ENCODE assay signal across 12 mouse cellular contexts in the genomic region with DNA sequence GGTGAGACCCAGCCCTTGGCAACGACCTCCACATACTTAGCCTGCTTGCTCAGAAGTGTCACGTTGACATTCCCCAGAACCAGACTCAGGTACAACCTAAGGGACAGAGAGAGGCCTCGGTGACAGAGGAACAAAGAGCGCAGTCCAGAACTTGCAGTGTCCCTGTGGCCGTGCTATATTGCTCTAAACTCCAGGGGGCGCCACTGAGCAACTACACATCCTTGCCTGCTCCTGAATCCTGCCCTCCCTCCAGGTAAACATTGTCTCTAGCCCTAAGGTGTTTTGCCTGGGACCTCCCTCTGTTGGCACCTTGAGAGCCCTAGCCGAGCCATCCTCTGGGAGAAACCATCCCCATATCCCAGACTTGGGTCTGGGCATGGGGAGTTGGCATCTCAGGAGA. TPM values are rescaled to one million over a fixed set of nuclear protein-coding genes. Genes with fewer than 3 reads are reported as not detected.
DNase-seq lines count a peak whose midpoint lies in the region; ATAC-seq and TF ChIP-seq lines count a peak whose summit lies in the region.
"Had no signal": no experiment of that assay in that cellular context is flagged by ENCODE, and none has a peak within 500 bp of the region (broad histone marks: within the 10 kb centered on the region; RNA-seq: fewer than 3 reads in every experiment).

No protein-coding gene starts in this region.

- DNase-seq in cerebellum, adult 2 months: no peak
- DNase-seq in cerebellum, postnatal 10 days: no peak
- DNase-seq in liver, embryonic 14.5 days (ENCODE audit: low read depth in 3 of 3, low spot score in 3 of 3): no peak
- DNase-seq in liver (no peak), ZHBTc4 (ENCODE audit: low read depth, low spot score) (peak; percentile 75)
- peak; percentile 55 for DNase-seq in naive thymus-derived CD4-positive, alpha-beta T cell, adult 2 months (ENCODE audit: low read depth)
- DNase-seq: lung, postnatal 36 days had no signal

- no peak for ATAC-seq in liver, embryonic 14.5 days (ENCODE audit: insufficient read depth)
- no peak for ATAC-seq in forebrain, embryonic 12.5 days (ENCODE audit: low FRiP score)
- ATAC-seq in activated CD4-positive, CD25-positive, alpha-beta regulatory T cell, adult 4 months: no peak
- ATAC-seq: forebrain, embryonic 16.5 days had no signal

- WGBS in cerebellum, adult 2 months: 77% methylated on average over 7 of the region's 7 CpGs
- 66% methylated on average over 7 of the region's 7 CpGs for WGBS in liver, embryonic 14.5 days (ENCODE audit: insufficient replicate concordance)
- 78% methylated on average over 7 of the region's 7 CpGs for WGBS in forebrain, embryonic 12.5 days

- TF ChIP-seq CTCF in cerebellum, adult 2 months (IDR thresholded peaks at IDR 0.05; ENCODE audit: borderline replicate concordance, insufficient read depth, low read depth, low read length): peak; percentile 51; the same call in 1 of the 2 replicates
- peak; percentile 83 for TF ChIP-seq CTCF in liver, embryonic 14.5 days (IDR thresholded peaks at IDR 0.05; ENCODE audit: low read depth)

- H3K36me3 ChIP-seq in liver, embryonic 14.5 days (replicated peaks; ENCODE audit: control insufficient read depth, insufficient read depth, low read depth): peaks cover 3% of the 10 kb centered on the region; the same call in 1 of the 2 replicates
- H3K36me3 ChIP-seq in forebrain, embryonic 12.5 days (replicated peaks): peaks cover 82% of the 10 kb centered on the region

- no peak for TF ChIP-seq EP300 in liver, embryonic 14.5 days (IDR thresholded peaks at IDR 0.05; ENCODE audit: low read depth)

- H3K27me3 ChIP-seq in cerebellum, adult 2 months (ENCODE audit: control insufficient read depth, insufficient read depth, low read length): no peaks in the 10 kb centered on the region
- no peaks in the 10 kb centered on the region for H3K27me3 ChIP-seq in liver, embryonic 14.5 days (ENCODE audit: control insufficient read depth, insufficient read depth, low read length)
- H3K27me3 ChIP-seq in forebrain, embryonic 12.5 days: no peaks in the 10 kb centered on the region
- H3K27me3 ChIP-seq: neural tube, embryonic 12.5 days had no signal

- no peak overlapping the region for H3K9ac ChIP-seq in liver, embryonic 14.5 days (replicated peaks)
- no peak overlapping the region for H3K9ac ChIP-seq in forebrain, embryonic 12.5 days
- H3K9ac ChIP-seq: neural tube, embryonic 12.5 days had no signal

- H3K4me2 ChIP-seq in liver, embryonic 14.5 days (ENCODE audit: low read depth): no peak overlapping the region
- no peak overlapping the region for H3K4me2 ChIP-seq in forebrain, embryonic 12.5 days
- H3K4me2 ChIP-seq: heart, embryonic 11.5 days; neural tube, embryonic 12.5 days had no signal

- H3K4me1 ChIP-seq in cerebellum, adult 2 months (ENCODE audit: control insufficient read depth, insufficient read depth, low read length): no peaks in the 10 kb centered on the region
- no peaks in the 10 kb centered on the region for H3K4me1 ChIP-seq in liver, embryonic 14.5 days (replicated peaks; ENCODE audit: control insufficient read depth in 2 of 2, insufficient read depth in 2 of 2, low read length in 1 of 2)
- 0 out of 2 replicates have a peak, but pooled peaks cover 2% of the 10 kb centered on the region for H3K4me1 ChIP-seq in forebrain, embryonic 12.5 days
- H3K4me1 ChIP-seq: neural tube, embryonic 12.5 days had no signal

- no peak overlapping the region for H3K27ac ChIP-seq in cerebellum, adult 2 months (ENCODE audit: insufficient read depth, low read length)
- H3K27ac ChIP-seq in liver, embryonic 14.5 days: no peak overlapping the region
- no peak overlapping the region for H3K27ac ChIP-seq in forebrain, embryonic 12.5 days
- H3K27ac ChIP-seq: neural tube, embryonic 12.5 days had no signal

- no peak overlapping the region for H3K4me3 ChIP-seq in cerebellum, adult 2 months (replicated peaks; ENCODE audit: insufficient read depth, low read depth, low read length)
- no peak overlapping the region for H3K4me3 ChIP-seq in liver, embryonic 14.5 days (ENCODE audit: insufficient read depth in 1 of 2, low read depth in 2 of 2, low read length in 2 of 2)
- H3K4me3 ChIP-seq in forebrain, embryonic 12.5 days (replicated peaks): no peak overlapping the region
- H3K4me3 ChIP-seq: neural tube, embryonic 12.5 days had no signal

- no peaks in the 10 kb centered on the region for H3K9me3 ChIP-seq in liver, embryonic 14.5 days (ENCODE audit: control insufficient read depth, low read length)
- no peaks in the 10 kb centered on the region for H3K9me3 ChIP-seq in forebrain, embryonic 12.5 days
- H3K9me3 ChIP-seq: neural tube, embryonic 12.5 days had no signal

- no peak for TF ChIP-seq POLR2A in cerebellum, adult 2 months (IDR thresholded peaks at IDR 0.05; ENCODE audit: borderline replicate concordance, insufficient read depth, low read length)

RNA-seq across cellular contexts. Expression of gene Tmem120a, which starts 7.1 kb away (rescaled TPM):
- 14.8 and 15.6 TPM in 2 replicates for polyA plus RNA-seq in cerebellum, adult 2 months (2012; rRNA removed)
- polyA plus RNA-seq in liver, embryonic 14.5 days (2012; rRNA removed): 5.4 and 5.7 TPM in 2 replicates
- 15.2 and 16.0 TPM in 2 replicates for polyA plus RNA-seq in liver, embryonic 14.5 days (2014; fragmentation: Nextera tagmentation; extraction: Ambion mirVana)
- polyA plus RNA-seq in forebrain, embryonic 12.5 days (2016; fragmentation: Nextera tagmentation; extraction: Ambion mirVana): 47.1 and 54.2 TPM in 2 replicates
- polyA plus RNA-seq in activated CD4-positive, CD25-positive, alpha-beta regulatory T cell, adult 4 months (2017; shearing (Covaris generic)): 10 to 100 TPM; 41.4 to 47.0 TPM

RNA-seq across cellular contexts. Expression of gene Styxl1, which starts 41.0 kb away (rescaled TPM):
- 0.26 and 0.62 TPM in 2 replicates for polyA plus RNA-seq in cerebellum, adult 2 months (2012; rRNA removed)
- polyA plus RNA-seq in liver, embryonic 14.5 days (2012; rRNA removed): 0.02 TPM in 1 of 2 replicates, not detected in the other
- not detected in 2 replicates for polyA plus RNA-seq in liver, embryonic 14.5 days (2014; fragmentation: Nextera tagmentation; extraction: Ambion mirVana)
- polyA plus RNA-seq in forebrain, embryonic 12.5 days (2016; fragmentation: Nextera tagmentation; extraction: Ambion mirVana): 0.29 TPM in 1 of 2 replicates, not detected in the other
- under 1 TPM in 1 of 2 experiments, not detected in 1; 0.95 TPM for polyA plus RNA-seq in activated CD4-positive, CD25-positive, alpha-beta regulatory T cell, adult 4 months (2017; shearing (Covaris generic))

RNA-seq across cellular contexts. Expression of gene Mdh2, which starts 41.1 kb away (rescaled TPM):
- polyA plus RNA-seq in cerebellum, adult 2 months (2012; rRNA removed): 676 and 703 TPM in 2 replicates
- 211 and 224 TPM in 2 replicates for polyA plus RNA-seq in liver, embryonic 14.5 days (2012; rRNA removed)
- polyA plus RNA-seq in liver, embryonic 14.5 days (2014; fragmentation: Nextera tagmentation; extraction: Ambion mirVana): 307 and 326 TPM in 2 replicates
- polyA plus RNA-seq in forebrain, embryonic 12.5 days (2016; fragmentation: Nextera tagmentation; extraction: Ambion mirVana): 520 and 524 TPM in 2 replicates
- 100 to 1,000 TPM; 625 to 710 TPM for polyA plus RNA-seq in activated CD4-positive, CD25-positive, alpha-beta regulatory T cell, adult 4 months (2017; shearing (Covaris generic))

Comparison
In these comparisons a context has a peak if more than half of its experiments do, and no peak if none do; other contexts are left out.
1. DNase-seq: peak in ZHBTc4 (single experiment) and naive thymus-derived CD4-positive, alpha-beta T cell, adult 2 months (single experiment); none in cerebellum, adult 2 months (0 of 2), cerebellum, postnatal 10 days (0 of 2), liver, embryonic 14.5 days (0 of 3) and liver (single experiment).